ENCODE assay signal across 8 mouse cellular contexts in the genomic region with DNA sequence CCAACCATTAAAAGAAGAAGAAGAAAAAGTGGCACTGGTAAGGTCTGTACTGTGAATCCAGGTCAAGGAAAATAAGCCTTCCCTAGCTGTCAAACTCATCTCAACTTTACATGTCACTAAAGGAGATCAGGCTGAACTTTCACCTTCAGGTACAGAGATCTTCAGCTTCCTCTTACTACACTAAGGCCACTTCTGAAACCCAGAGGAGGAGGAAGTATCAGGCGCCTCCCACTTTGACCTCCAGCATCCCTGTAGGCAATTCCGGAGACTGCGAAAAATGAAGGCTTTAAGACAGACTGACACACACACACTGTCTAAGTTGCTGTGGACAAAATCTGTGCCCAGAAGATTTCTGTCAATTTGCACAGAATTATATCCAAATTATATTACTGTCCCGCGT. TPM values are rescaled to one million over a fixed set of nuclear protein-coding genes. Genes with fewer than 3 reads are reported as not detected.
DNase-seq lines count a peak whose midpoint lies in the region; ATAC-seq and TF ChIP-seq lines count a peak whose summit lies in the region.

No protein-coding gene starts in this region.

- TF ChIP-seq POLR2A in small intestine, adult 2 months (IDR thresholded peaks at IDR 0.05; ENCODE audit: low read depth, low read length): no peak

- H3K27me3 ChIP-seq in lung, postnatal 0 days (replicated peaks; ENCODE audit: insufficient read depth, low read length): no peaks in the 10 kb centered on the region
- no peaks in the 10 kb centered on the region for H3K27me3 ChIP-seq in small intestine, adult 2 months (ENCODE audit: control insufficient read depth, insufficient read depth, low read length)

- peak overlapping the region; percentile 90 for H3K9ac ChIP-seq in lung, postnatal 0 days (replicated peaks; ENCODE audit: low read depth)

- H3K36me3 ChIP-seq in lung, postnatal 0 days (ENCODE audit: insufficient read depth, low read length): no peaks in the 10 kb centered on the region
- no peaks in the 10 kb centered on the region for H3K36me3 ChIP-seq in small intestine, adult 2 months (ENCODE audit: control insufficient read depth, insufficient read depth, low read length)

- no peak; the same call in 1 of the 2 replicates for ATAC-seq in lung, postnatal 0 days

- H3K4me1 ChIP-seq in lung, postnatal 0 days (ENCODE audit: insufficient read depth, low read depth, low read length): no peaks in the 10 kb centered on the region
- no peaks in the 10 kb centered on the region; the same call in 1 of the 2 replicates for H3K4me1 ChIP-seq in small intestine, adult 2 months (ENCODE audit: control insufficient read depth, insufficient read depth, insufficient read length, low read length)

- TF ChIP-seq CTCF in lung, postnatal 0 days (IDR thresholded peaks at IDR 0.05): no peak
- TF ChIP-seq CTCF in small intestine, adult 2 months (IDR thresholded peaks at IDR 0.05; ENCODE audit: extremely low read depth, insufficient read length, insufficient replicate concordance, low read depth, low read length): no peak

- H3K4me2 ChIP-seq in lung, postnatal 0 days (replicated peaks; ENCODE audit: low read depth, low read length): peak overlapping the region; percentile 56

- H3K9me3 ChIP-seq in lung, postnatal 0 days (ENCODE audit: low read length): no peaks in the 10 kb centered on the region

- WGBS in lung, postnatal 0 days: under 1% methylated on average over 5 of the region's 5 CpGs
- under 1% methylated on average over 5 of the region's 5 CpGs for WGBS in small intestine, adult 2 months

- H3K27ac ChIP-seq in lung, postnatal 0 days (ENCODE audit: low read length): peak overlapping the region; percentile 89
- peak overlapping the region; percentile 73 for H3K27ac ChIP-seq in small intestine, adult 2 months (ENCODE audit: insufficient read depth, low read depth, low read length)

- peak overlapping the region; percentile 76 for H3K4me3 ChIP-seq in lung, postnatal 0 days (ENCODE audit: low read depth, low read length)
- peak overlapping the region; percentile 98 for H3K4me3 ChIP-seq in small intestine, adult 2 months (ENCODE audit: low read depth, low read length)

- DNase-seq in ES-CJ7 (ENCODE audit: low read depth, low spot score): peak; percentile 25
- peak; percentile 46 for DNase-seq in c-Kit-negative CD71-positive TER-119-positive erythroid progenitor cells, embryonic 14.5 days (ENCODE audit: low read depth, low spot score)
- peak; percentile 8 to 12 for DNase-seq in heart, adult 9 months (ENCODE audit: low spot score in 2 of 2)
- peak; percentile 49 for DNase-seq in kidney, adult 9 months
- DNase-seq in lung, postnatal 0 days (ENCODE audit: low spot score): peak; percentile 70
- DNase-seq in frontal cortex, postnatal 36 days (ENCODE audit: low spot score in 2 of 2): no peak
- DNase-seq in right cerebral cortex, postnatal 4 days: no peak

- no peak for TF ChIP-seq EP300 in lung, postnatal 0 days (IDR thresholded peaks at IDR 0.05)

RNA-seq across cellular contexts. Expression of gene Mfsd14b, which starts 0.8 kb away (rescaled TPM):
- polyA plus RNA-seq in lung, postnatal 0 days (2015; fragmentation: Nextera tagmentation; extraction: Ambion mirVana): 46.1 and 52.2 TPM in 2 replicates
- 9.7 and 17.1 TPM in 2 replicates for polyA plus RNA-seq in small intestine, adult 2 months (2012; rRNA removed)

RNA-seq across cellular contexts. Expression of gene Olfr465-ps1, which starts 25.9 kb away (rescaled TPM):
- polyA plus RNA-seq in lung, postnatal 0 days (2015; fragmentation: Nextera tagmentation; extraction: Ambion mirVana): not detected in 2 replicates
- polyA plus RNA-seq in small intestine, adult 2 months (2012; rRNA removed): not detected in 2 replicates

RNA-seq across cellular contexts. Expression of gene Olfr466, which starts 38.1 kb away (rescaled TPM):
- not detected in 2 replicates for polyA plus RNA-seq in lung, postnatal 0 days (2015; fragmentation: Nextera tagmentation; extraction: Ambion mirVana)
- polyA plus RNA-seq in small intestine, adult 2 months (2012; rRNA removed): not detected in 2 replicates

RNA-seq across cellular contexts. Expression of gene Prss47, which starts 59.4 kb away (rescaled TPM):
- not detected in 2 replicates for polyA plus RNA-seq in lung, postnatal 0 days (2015; fragmentation: Nextera tagmentation; extraction: Ambion mirVana)
- polyA plus RNA-seq in small intestine, adult 2 months (2012; rRNA removed): not detected in 2 replicates

Comparison
In these comparisons a context has a peak if more than half of its experiments do, and no peak if none do; other contexts are left out.
1. DNase-seq: peak in ES-CJ7 (single experiment), c-Kit-negative CD71-positive TER-119-positive erythroid progenitor cells, embryonic 14.5 days (single experiment), heart, adult 9 months (2 of 2), kidney, adult 9 months (single experiment) and lung, postnatal 0 days (single experiment); none in frontal cortex, postnatal 36 days (0 of 2) and right cerebral cortex, postnatal 4 days (single experiment).